Mouse (Mus musculus) C2C12 (cell line): ENCODE data around the gene Dppa4. TPM values are rescaled to one million over a fixed set of nuclear protein-coding genes. Genes with fewer than 3 reads are reported as not detected.

ENCODE experiments used
- H3K27me3 ChIP-seq: one replicate; pipeline ENCODE4 v1.6.1; 2011; ENCODE audit not compliant: control insufficient read depth, insufficient read depth, insufficient read length
- H3K36me3 ChIP-seq: one replicate; pipeline ENCODE4 v1.6.1; 2011; ENCODE audit not compliant: control insufficient read depth, insufficient read depth
- H3K4me3 ChIP-seq: one replicate; pipeline ENCODE4 v1.5.1; 2011; ENCODE audit warnings: mild to moderate bottlenecking, control low read depth; ENCODE audit not compliant: poor library complexity, insufficient read depth, severe bottlenecking
- H3K79me2 ChIP-seq: one replicate; pipeline ENCODE4 v1.6.1; 2011; ENCODE audit not compliant: control insufficient read depth, insufficient read depth
- H3K79me3 ChIP-seq: one replicate; pipeline ENCODE4 v1.6.1; 2011; ENCODE audit warnings: low read depth, control low read depth
- H3ac ChIP-seq: one replicate; pipeline ENCODE3; 2011; ENCODE audit warnings: low read depth; ENCODE audit not compliant: control insufficient read depth, insufficient read length
- CEBPB ChIP-seq: IDR thresholded peaks from one replicate; pipeline ENCODE4 v1.6.1; 2011; ENCODE audit warnings: low read depth, mild to moderate bottlenecking, control low read depth, moderate library complexity
- CTCF ChIP-seq: IDR thresholded peaks from one replicate; pipeline ENCODE4 v1.5.1; 2011; ENCODE audit not compliant: control insufficient read depth, insufficient read depth, insufficient read length
- FOSL1 ChIP-seq: IDR thresholded peaks from one replicate; pipeline ENCODE4 v1.8.0; 2011; ENCODE audit warnings: mild to moderate bottlenecking, low read length; ENCODE audit not compliant: poor library complexity, insufficient read depth, severe bottlenecking
- MAX ChIP-seq: IDR thresholded peaks from one replicate; pipeline ENCODE4 v1.6.1; 2011; ENCODE audit warnings: mild to moderate bottlenecking, control low read depth
- MYOD1 ChIP-seq: IDR thresholded peaks from one replicate; pipeline ENCODE4 v1.6.1; 2011; ENCODE audit warnings: low read depth; ENCODE audit not compliant: control insufficient read depth, insufficient read length
- MYOG ChIP-seq: IDR thresholded peaks from one replicate; pipeline ENCODE4 v1.6.1; 2011; ENCODE audit not compliant: control insufficient read depth, insufficient read length; ENCODE audit errors: extremely low read depth
- USF1 ChIP-seq: IDR thresholded peaks from one replicate; pipeline ENCODE4 v1.6.1; 2011; ENCODE audit warnings: low read depth, mild to moderate bottlenecking, control low read depth, moderate library complexity
- polyA plus RNA-seq: library from polyadenylated mRNA; unstranded; fragments of >200 nt; fragmentation: generic; extraction: Trizol; gene quantifications from one replicate; pipeline ENCODE4 v1.2.1, GENCODE M21; 2012; ENCODE audit warnings: missing spikeins

Dppa4 gene
- polyA plus RNA-seq, 1 experiment: 0.34 TPM

GRCm38 (mm10) chr16:48326903-48327302 is 43.4 kb downstream of the Dppa4 start:
- no peak for TF ChIP-seq MYOG
- no peak for TF ChIP-seq USF1
- TF ChIP-seq MAX: no peak
- no peak for TF ChIP-seq FOSL1
- TF ChIP-seq CTCF: no peak
- TF ChIP-seq MYOD1: no peak
- TF ChIP-seq CEBPB: no peak
- Histone ChIP-seq H3K27me3 (no peaks in the 10 kb centered on the region), H3ac (no peak overlapping the region), H3K4me3 (no peak overlapping the region), H3K79me2 (no peaks in the 10 kb centered on the region), H3K79me3 (no peaks in the 10 kb centered on the region), H3K36me3 (no peaks in the 10 kb centered on the region)

- Histone ChIP-seq H3K4me3 (no peak overlapping the region), H3K36me3 (no peaks in the 10 kb centered on the region), H3K79me3 (no peaks in the 10 kb centered on the region), H3K79me2 (no peaks in the 10 kb centered on the region), H3ac (no peak overlapping the region), H3K27me3 (no peaks in the 10 kb centered on the region)
- TF ChIP-seq CTCF: no peak
Measured at GRCm38 (mm10) chr16:48328420-48328819, 44.9 kb downstream of the Dppa4 start.

GRCm38 (mm10) chr16:48331822-48332221 is 48.3 kb downstream of the Dppa4 start:
- Histone ChIP-seq H3K36me3 (no peaks in the 10 kb centered on the region), H3K4me3 (no peak overlapping the region), H3K79me2 (no peaks in the 10 kb centered on the region), H3K27me3 (no peaks in the 10 kb centered on the region), H3ac (no peak overlapping the region), H3K79me3 (no peaks in the 10 kb centered on the region)
- TF ChIP-seq MAX: no peak
- TF ChIP-seq FOSL1: no peak
- TF ChIP-seq CEBPB: no peak
- no peak for TF ChIP-seq USF1
- no peak for TF ChIP-seq MYOD1
- no peak for TF ChIP-seq MYOG
- no peak for TF ChIP-seq CTCF

GRCm38 (mm10) chr16:48335326-48335725 is 51.8 kb downstream of the Dppa4 start:
- Histone ChIP-seq H3K4me3 (no peak overlapping the region), H3K79me3 (no peaks in the 10 kb centered on the region), H3K79me2 (no peaks in the 10 kb centered on the region), H3K36me3 (no peaks in the 10 kb centered on the region), H3ac (no peak overlapping the region), H3K27me3 (no peaks in the 10 kb centered on the region)
- TF ChIP-seq MYOG (no peak), USF1 (no peak), FOSL1 (no peak), CTCF (no peak), MYOD1 (no peak), MAX (no peak), CEBPB (no peak)

Other genes with a start within 250 kb of the Dppa4 start
- 0.02 TPM for gene Dppa2, start 20.2 kb downstream of the Dppa4 start, polyA plus RNA-seq
- gene Gm5485, start 128.7 kb downstream of the Dppa4 start, polyA plus RNA-seq: not detected
- not detected for gene Morc1, start 147.5 kb downstream of the Dppa4 start, polyA plus RNA-seq